Mouse (Mus musculus): ENCODE measurements around the gene Olfr594. TPM values are rescaled to one million over a fixed set of nuclear protein-coding genes. Genes with fewer than 3 reads are reported as not detected.
"Not testable (repeated sequence)": the region's sequence is repeated elsewhere in the genome, so short reads cannot be mapped to it uniquely, and the experiment has no call there.

Gene Olfr594
- polyA plus RNA-seq (2016; fragmentation: Nextera tagmentation; extraction: Ambion mirVana), result not detected in 2 replicates

- no peak within 1 kb of the TSS for H3K4me2 ChIP-seq
- H3K9ac ChIP-seq (replicated peaks), result no peak within 1 kb of the TSS
- H3K4me1 ChIP-seq (replicated peaks), result no peaks in the 10 kb centered on the region
- no peak for ATAC-seq (ENCODE audit: insufficient number of reproducible peaks, insufficient read depth, low FRiP score, low TSS enrichment, low read depth)
- H3K4me3 ChIP-seq (replicated peaks), result no peak within 1 kb of the TSS
- no peaks in the 10 kb centered on the region for H3K36me3 ChIP-seq
- H3K27me3 ChIP-seq, result no peaks in the 10 kb centered on the region
- H3K27ac ChIP-seq, result no peak within 1 kb of the TSS
- no peaks in the 10 kb centered on the region for H3K9me3 ChIP-seq
Observed at GRCm38 (mm10) chr7:103216696-103217095, at the start of gene Olfr594. Gene Olfr594 (plus strand): TSS chr7:103216996.

- Histone ChIP-seq H3K4me1 (replicated peaks) (no peaks in the 10 kb centered on the region), H3K9ac (replicated peaks) (no peak overlapping the region), H3K36me3 (no peaks in the 10 kb centered on the region), H3K4me2 (no peak overlapping the region), H3K27ac (no peak overlapping the region), H3K9me3 (peaks cover 5% of the 10 kb centered on the region; the same call in 1 of the 2 replicates), H3K27me3 (no peaks in the 10 kb centered on the region), H3K4me3 (replicated peaks) (no peak overlapping the region)
- 74% methylated on average over 5 of the region's 5 CpGs for WGBS
- ATAC-seq (ENCODE audit: insufficient number of reproducible peaks, insufficient read depth, low FRiP score, low TSS enrichment, low read depth), result no peak
Observed at GRCm38 (mm10) chr7:103169697-103170096, 47.1 kb upstream of the Olfr594 start.

- no peak within 1 kb of the TSS for H3K4me3 ChIP-seq (replicated peaks)
- WGBS, result 76% methylated on average over 1 of the region's 1 CpGs
- H3K27ac ChIP-seq, result no peak within 1 kb of the TSS
- no peaks in the 10 kb centered on the region for H3K36me3 ChIP-seq
- no peaks in the 10 kb centered on the region for H3K4me1 ChIP-seq (replicated peaks)
- no peak for ATAC-seq (ENCODE audit: insufficient number of reproducible peaks, insufficient read depth, low FRiP score, low TSS enrichment, low read depth)
- H3K9ac ChIP-seq (replicated peaks), result no peak within 1 kb of the TSS
- H3K27me3 ChIP-seq, result no peaks in the 10 kb centered on the region
- H3K4me2 ChIP-seq, result no peak within 1 kb of the TSS
- peaks cover 5% of the 10 kb centered on the region; the same call in 1 of the 2 replicates for H3K9me3 ChIP-seq
Observed at GRCm38 (mm10) chr7:103178240-103178639, 38.6 kb upstream of the Olfr594 start, which contains the start of gene Olfr591. Gene Olfr591 (minus strand): TSS chr7:103178340.

GRCm38 (mm10) chr7:103184503-103184902, 32.3 kb upstream of the Olfr594 start, which contains the start of gene Olfr592:
Gene Olfr592 (plus strand): TSS chr7:103184803.
- not testable (repeated sequence) for H3K9ac ChIP-seq (replicated peaks); ATAC-seq (ENCODE audit: insufficient number of reproducible peaks, insufficient read depth, low FRiP score, low TSS enrichment, low read depth); H3K4me3 ChIP-seq (replicated peaks); H3K27me3 ChIP-seq; H3K27ac ChIP-seq; H3K36me3 ChIP-seq; H3K4me1 ChIP-seq (replicated peaks); H3K4me2 ChIP-seq; H3K9me3 ChIP-seq
- 81% methylated on average over 1 of the region's 1 CpGs for WGBS

- Histone ChIP-seq H3K9me3 (no peaks in the 10 kb centered on the region), H3K4me2 (no peak within 1 kb of the TSS), H3K4me1 (replicated peaks) (no peaks in the 10 kb centered on the region), H3K27me3 (no peaks in the 10 kb centered on the region), H3K4me3 (replicated peaks) (no peak within 1 kb of the TSS), H3K36me3 (no peaks in the 10 kb centered on the region), H3K9ac (replicated peaks) (no peak within 1 kb of the TSS), H3K27ac (no peak within 1 kb of the TSS)
- no peak for ATAC-seq (ENCODE audit: insufficient number of reproducible peaks, insufficient read depth, low FRiP score, low TSS enrichment, low read depth)
- WGBS, result 76% methylated on average over 1 of the region's 1 CpGs
Observed at GRCm38 (mm10) chr7:103211562-103211961, 5.2 kb upstream of the Olfr594 start, which contains the start of gene Olfr593. Gene Olfr593 (plus strand): TSS chr7:103211862.

- not testable (repeated sequence) for ATAC-seq (ENCODE audit: insufficient number of reproducible peaks, insufficient read depth, low FRiP score, low TSS enrichment, low read depth); H3K9ac ChIP-seq (replicated peaks); H3K27ac ChIP-seq; H3K4me1 ChIP-seq (replicated peaks); H3K36me3 ChIP-seq; H3K4me2 ChIP-seq; H3K4me3 ChIP-seq (replicated peaks); H3K9me3 ChIP-seq; H3K27me3 ChIP-seq
- WGBS, result 89% methylated on average over 5 of the region's 5 CpGs
Observed at GRCm38 (mm10) chr7:103212050-103212449, 4.7 kb upstream of the Olfr594 start.

- not testable (repeated sequence) for H3K27me3 ChIP-seq; H3K4me3 ChIP-seq (replicated peaks); H3K4me1 ChIP-seq (replicated peaks); H3K27ac ChIP-seq; H3K9ac ChIP-seq (replicated peaks); H3K4me2 ChIP-seq; H3K9me3 ChIP-seq; ATAC-seq (ENCODE audit: insufficient number of reproducible peaks, insufficient read depth, low FRiP score, low TSS enrichment, low read depth); H3K36me3 ChIP-seq
Observed at GRCm38 (mm10) chr7:103252405-103252804, 35.6 kb downstream of the Olfr594 start, which contains the start of gene Usp17ld. Gene Usp17ld (minus strand): TSS chr7:103252505.

Small RNA genes within 50 kb of the gene (microRNA-seq; reads per million reads assigned to microRNA genes)
- not detected for gene Gm23550
- gene Gm25171, result not detected

Other genes starting within 250 kb of the Olfr594 start
- not detected in 2 replicates for gene Olfr577, start 241.1 kb upstream of the Olfr594 start, polyA plus RNA-seq (2016; fragmentation: Nextera tagmentation; extraction: Ambion mirVana)
- gene Olfr578, start 227.7 kb upstream of the Olfr594 start, polyA plus RNA-seq (2016; fragmentation: Nextera tagmentation; extraction: Ambion mirVana), result not detected in 2 replicates
- not detected in 2 replicates for gene Olfr582, start 179.0 kb upstream of the Olfr594 start, polyA plus RNA-seq (2016; fragmentation: Nextera tagmentation; extraction: Ambion mirVana)
- gene Olfr583, start 165.7 kb upstream of the Olfr594 start, polyA plus RNA-seq (2016; fragmentation: Nextera tagmentation; extraction: Ambion mirVana), result not detected in 2 replicates
- not detected in 2 replicates for gene Olfr584, start 135.1 kb upstream of the Olfr594 start, polyA plus RNA-seq (2016; fragmentation: Nextera tagmentation; extraction: Ambion mirVana)
- gene Olfr585, start 119.3 kb upstream of the Olfr594 start, polyA plus RNA-seq (2016; fragmentation: Nextera tagmentation; extraction: Ambion mirVana), result not detected in 2 replicates
- gene Olfr586, start 91.4 kb upstream of the Olfr594 start, polyA plus RNA-seq (2016; fragmentation: Nextera tagmentation; extraction: Ambion mirVana), result not detected in 2 replicates
- gene Olfr588-ps1, start 76.1 kb upstream of the Olfr594 start, polyA plus RNA-seq (2016; fragmentation: Nextera tagmentation; extraction: Ambion mirVana), result not detected in 2 replicates
- not detected in 2 replicates for gene Olfr589, start 60.6 kb upstream of the Olfr594 start, polyA plus RNA-seq (2016; fragmentation: Nextera tagmentation; extraction: Ambion mirVana)
- gene Olfr591, start 38.7 kb upstream of the Olfr594 start, polyA plus RNA-seq (2016; fragmentation: Nextera tagmentation; extraction: Ambion mirVana), result not detected in 2 replicates
- not detected in 2 replicates for gene Olfr592, start 32.2 kb upstream of the Olfr594 start, polyA plus RNA-seq (2016; fragmentation: Nextera tagmentation; extraction: Ambion mirVana)
- not detected in 2 replicates for gene Olfr593, start 5.1 kb upstream of the Olfr594 start, polyA plus RNA-seq (2016; fragmentation: Nextera tagmentation; extraction: Ambion mirVana)
- gene Usp17ld, start 35.5 kb downstream of the Olfr594 start, polyA plus RNA-seq (2016; fragmentation: Nextera tagmentation; extraction: Ambion mirVana), result not detected in 2 replicates
- gene Olfr596, start 88.7 kb downstream of the Olfr594 start, polyA plus RNA-seq (2016; fragmentation: Nextera tagmentation; extraction: Ambion mirVana), result not detected in 2 replicates
- not detected in 2 replicates for gene Olfr597, start 99.3 kb downstream of the Olfr594 start, polyA plus RNA-seq (2016; fragmentation: Nextera tagmentation; extraction: Ambion mirVana)
- not detected in 2 replicates for gene Olfr598, start 106.6 kb downstream of the Olfr594 start, polyA plus RNA-seq (2016; fragmentation: Nextera tagmentation; extraction: Ambion mirVana)
- not detected in 2 replicates for gene Olfr599, start 118.9 kb downstream of the Olfr594 start, polyA plus RNA-seq (2016; fragmentation: Nextera tagmentation; extraction: Ambion mirVana)
- not detected in 2 replicates for gene Olfr600, start 132.7 kb downstream of the Olfr594 start, polyA plus RNA-seq (2016; fragmentation: Nextera tagmentation; extraction: Ambion mirVana)
- not detected in 2 replicates for gene Olfr601, start 145.7 kb downstream of the Olfr594 start, polyA plus RNA-seq (2016; fragmentation: Nextera tagmentation; extraction: Ambion mirVana)
- not detected in 2 replicates for gene Olfr603, start 169.2 kb downstream of the Olfr594 start, polyA plus RNA-seq (2016; fragmentation: Nextera tagmentation; extraction: Ambion mirVana)
- not detected in 2 replicates for gene Usp17lc, start 198.1 kb downstream of the Olfr594 start, polyA plus RNA-seq (2016; fragmentation: Nextera tagmentation; extraction: Ambion mirVana)
- gene Olfr605, start 228.4 kb downstream of the Olfr594 start, polyA plus RNA-seq (2016; fragmentation: Nextera tagmentation; extraction: Ambion mirVana), result not detected in 2 replicates
- not detected in 2 replicates for gene Olfr606, start 232.1 kb downstream of the Olfr594 start, polyA plus RNA-seq (2016; fragmentation: Nextera tagmentation; extraction: Ambion mirVana)
- not detected in 2 replicates for gene Olfr607, start 247.2 kb downstream of the Olfr594 start, polyA plus RNA-seq (2016; fragmentation: Nextera tagmentation; extraction: Ambion mirVana)

Measured in limb, embryonic 12.5 days (tissue).